Mouse (Mus musculus) adrenal gland (tissue): Measurements from ENCODE around the gene Pfn4.
"Not testable (repeated sequence)": the region's sequence is repeated elsewhere in the genome, so short reads cannot be mapped to it uniquely, and the experiment has no call there.

ENCODE experiments used
- intact Hi-C: fragments of 180-260 bp; cut with DNase I; formaldehyde crosslinking; loops from one replicate; pipeline ENCODE4 v1.15.1; 2025
- long read RNA-seq, 2 experiments: library from polyadenylated mRNA; unstranded; transcript quantifications; one replicate each; pipeline ENCODE4 v2.0.0; 2020; ENCODE audit warnings: borderline replicate concordance in 1 of 2; ENCODE audit not compliant: insufficient replicate concordance in 1 of 2

Pfn4 gene
- long read RNA-seq, experiment 1, partial matches to known transcripts = 0 of 1 reads
- long read RNA-seq, experiment 1, other reads (novel, unspliced or antisense) = 0 of 1 reads
- long read RNA-seq, experiment 2 = 0 reads

DNA sequence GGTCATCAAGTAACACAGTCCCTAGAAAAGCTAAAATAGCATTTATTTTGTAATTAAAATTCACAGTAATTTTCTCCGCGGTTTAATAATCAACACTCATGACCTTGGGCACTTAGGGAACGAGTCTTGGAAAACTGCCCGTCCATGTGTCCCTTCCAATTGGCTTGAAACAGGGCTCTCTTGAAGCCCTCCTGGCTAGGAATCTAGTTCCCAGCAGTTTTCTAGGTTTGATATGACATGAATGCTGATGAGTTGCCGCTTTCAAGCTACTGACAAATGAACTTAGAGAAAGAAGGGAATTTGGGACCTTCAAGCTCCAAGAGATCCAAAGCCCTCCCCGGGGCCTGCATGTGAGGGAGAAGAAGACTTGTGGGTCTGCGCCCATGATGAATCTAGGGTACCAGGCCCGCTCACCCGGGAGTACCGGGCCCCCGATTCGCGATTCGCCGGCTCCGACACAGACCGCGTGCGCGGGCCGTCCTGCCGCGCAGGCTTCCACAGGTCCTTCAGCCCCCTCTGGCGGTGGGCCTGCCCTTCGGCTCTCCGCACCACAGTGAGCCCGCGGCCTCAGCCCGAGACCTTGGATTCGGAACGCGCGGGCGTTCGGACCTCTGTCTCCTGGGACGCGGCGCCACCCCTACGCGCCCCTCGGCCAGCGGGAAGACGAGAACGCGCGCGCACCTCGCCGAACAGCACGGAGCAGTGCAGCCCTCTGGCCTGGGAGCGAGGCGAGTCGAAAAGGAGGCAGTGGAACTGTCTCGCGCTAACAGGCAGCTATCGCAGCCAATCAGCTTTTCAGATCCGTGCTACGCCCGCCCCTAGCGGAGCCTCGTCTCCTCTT lies at the start of gene Pfn4, which contains the start of gene Fam228b:
Gene Pfn4, plus strand, starts transcription at position 531 of the 841 bp plus-strand sequence.
Gene Fam228b, minus strand, starts transcription at position 776 of the 841 bp plus-strand sequence.
- intact Hi-C loops = loop anchor here (5.0 kb wide), 1 partner anchor 201 kb away; no protein-coding TSS in a partner anchor

DNA sequence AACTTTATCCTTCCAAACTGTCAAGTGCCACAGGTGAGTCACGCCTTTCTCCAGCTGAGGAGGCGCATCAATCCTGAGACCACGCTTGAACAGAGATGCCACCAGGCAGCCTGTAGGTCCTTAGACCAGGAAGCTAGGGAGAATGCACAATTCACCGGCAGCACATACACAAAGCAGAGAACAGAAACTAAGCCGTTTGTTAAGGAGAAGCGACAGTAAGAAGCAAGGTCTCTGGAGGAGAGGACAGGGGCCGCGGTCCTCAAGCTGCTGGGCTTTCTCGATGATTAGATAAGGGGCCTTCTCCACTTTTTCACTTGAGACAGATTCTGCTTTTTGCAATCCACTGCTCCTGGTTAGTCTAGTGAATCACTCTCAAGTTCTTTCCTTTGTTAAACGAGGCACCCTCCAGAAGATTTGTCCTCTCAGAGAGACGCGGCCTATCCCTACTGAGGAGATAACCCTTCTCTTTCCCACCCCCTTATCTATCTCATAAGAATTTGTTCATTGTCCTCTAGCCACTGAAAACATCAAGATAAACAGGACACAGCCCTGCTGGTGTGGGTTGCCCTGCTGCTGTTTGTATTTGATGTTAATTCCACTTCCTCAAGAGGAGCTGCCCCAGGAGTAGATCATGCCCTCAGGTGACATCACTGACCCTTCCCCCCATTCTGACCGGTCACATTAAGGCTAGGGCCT lies 49.6 kb upstream of the Pfn4 start:
- intact Hi-C loops = no loop called here

DNA sequence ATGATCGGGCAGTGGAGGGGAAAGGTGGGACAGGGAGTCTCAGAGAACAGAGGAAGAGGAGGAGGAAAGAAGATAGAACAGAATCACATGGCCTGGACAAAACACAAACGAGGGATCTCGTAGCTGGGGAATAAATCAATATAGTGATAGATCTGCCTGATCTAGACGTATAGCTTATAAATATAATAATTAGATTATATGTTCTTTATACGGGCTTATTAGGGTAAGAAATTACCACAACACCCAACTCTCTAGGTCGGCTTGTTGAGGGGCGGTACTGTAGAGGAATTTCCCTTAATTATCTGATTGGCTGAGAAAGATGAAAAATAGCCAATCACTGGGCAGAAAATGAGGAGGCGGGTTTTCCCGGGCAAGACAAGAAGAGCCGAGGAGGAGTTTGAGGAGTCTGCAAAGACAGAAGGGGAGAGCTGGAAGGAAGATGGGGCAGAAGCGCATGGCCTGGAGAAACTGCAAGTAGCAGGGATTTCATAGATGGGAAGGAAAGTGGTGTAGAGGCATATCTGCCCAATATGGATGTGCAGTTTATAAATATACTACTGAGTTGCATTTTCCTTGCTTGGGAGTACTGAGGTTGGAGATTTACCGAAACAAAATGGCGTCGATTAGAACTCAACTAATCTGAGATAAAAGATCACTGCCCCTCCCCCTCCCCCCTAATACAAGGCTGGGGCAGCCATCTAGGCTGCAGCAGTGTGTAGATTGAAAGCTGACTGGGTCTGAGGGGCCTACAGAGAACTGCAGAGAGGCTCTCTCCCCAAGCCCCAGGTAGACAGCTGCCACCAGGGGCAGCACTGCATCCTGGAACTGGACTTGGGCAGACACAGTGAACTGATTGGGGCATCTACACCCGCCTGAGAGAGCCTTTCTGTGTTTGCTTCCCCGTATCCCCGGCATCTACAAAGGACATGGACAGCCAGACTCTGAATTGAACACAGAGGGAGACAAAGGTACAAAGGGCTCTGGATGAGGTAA lies 48.8 kb upstream of the Pfn4 start:
- intact Hi-C loops = no loop called here

DNA sequence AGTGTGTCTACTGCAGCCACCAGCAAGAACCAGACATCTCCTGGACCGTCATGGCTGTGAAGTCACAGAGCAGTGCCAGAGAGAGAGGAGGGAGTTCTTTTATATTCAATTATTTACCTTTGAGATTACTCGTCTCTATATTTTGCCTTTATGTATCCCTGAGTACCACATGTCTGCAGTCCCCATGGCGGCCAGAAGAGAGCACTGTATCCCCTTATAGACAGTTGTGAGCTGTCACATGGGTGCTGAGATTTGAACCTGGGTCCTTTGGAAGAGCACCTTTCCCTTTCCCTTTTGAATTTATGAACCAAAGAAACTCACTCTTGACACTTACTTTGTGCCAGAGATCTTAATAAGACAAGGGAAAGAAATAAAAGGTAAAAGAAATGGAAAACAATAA lies 39.7 kb upstream of the Pfn4 start:
- intact Hi-C loops = no loop called here

DNA sequence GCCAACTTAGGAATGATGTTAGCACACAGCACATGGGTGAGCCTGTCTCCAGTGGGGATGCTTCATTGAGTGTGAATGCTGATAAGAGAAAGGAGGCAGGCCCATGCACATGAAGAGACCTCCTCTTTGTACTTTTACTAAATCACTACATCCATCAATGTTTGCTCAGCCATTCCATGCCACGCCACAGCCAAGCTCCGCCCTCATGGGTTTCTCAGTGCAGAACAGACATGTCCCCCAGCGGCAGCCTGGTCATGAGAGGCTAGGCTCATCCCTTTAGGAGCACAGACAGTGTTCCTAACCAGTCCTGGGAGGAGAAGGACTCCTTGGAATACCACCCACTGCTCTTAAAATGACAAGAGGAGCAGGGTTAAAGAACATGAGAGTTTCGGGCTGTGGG lies 37.2 kb upstream of the Pfn4 start:
- intact Hi-C loops = no loop called here

DNA sequence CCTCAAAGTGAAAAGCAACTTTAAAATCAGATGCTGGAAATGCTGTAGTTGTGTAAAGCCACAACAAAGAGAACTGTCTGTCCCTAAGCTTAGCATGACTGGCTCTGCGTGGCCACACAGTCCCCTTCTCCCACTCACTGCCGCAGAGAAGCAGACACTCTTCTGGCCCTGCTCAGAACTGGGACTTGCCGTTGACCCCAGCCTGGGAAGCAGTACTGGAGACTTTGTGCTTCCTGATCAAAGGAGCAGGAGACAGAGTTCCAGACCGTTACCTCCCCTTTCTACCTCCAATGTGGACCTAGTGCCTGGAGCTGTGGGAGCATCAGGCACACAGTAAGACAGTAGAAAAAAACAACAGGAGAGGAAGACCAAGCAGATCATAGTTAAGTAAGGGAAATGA lies 36.5 kb upstream of the Pfn4 start:
- intact Hi-C loops = no loop called here

DNA sequence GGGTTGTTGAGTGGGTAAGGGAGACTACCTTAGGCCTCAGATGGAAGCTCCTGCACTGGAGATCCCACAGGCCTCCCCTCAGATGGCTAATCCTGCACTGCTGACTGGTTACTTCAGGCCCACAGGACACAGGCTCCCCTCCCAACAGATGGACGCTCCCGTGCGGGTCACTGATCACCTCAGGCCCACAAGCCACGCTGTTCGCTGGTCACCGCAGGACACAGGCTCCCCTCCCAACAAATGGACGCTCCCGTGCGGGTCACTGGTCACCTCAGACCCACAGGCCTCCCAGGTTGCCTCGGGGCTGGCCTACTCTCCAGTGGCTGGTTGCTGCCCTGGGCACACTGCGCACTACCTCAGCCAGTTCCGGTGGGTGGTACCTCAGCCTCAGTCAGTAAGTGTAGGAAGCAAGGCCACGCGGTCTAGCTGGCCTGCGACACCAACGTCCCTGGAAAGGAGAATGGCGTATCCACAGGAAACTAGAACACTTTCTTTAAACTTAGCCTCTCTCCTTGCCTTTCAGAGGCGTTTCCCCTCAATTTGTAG lies 30.7 kb upstream of the Pfn4 start, which contains the start of gene Fam228a:
Gene Fam228a, minus strand, starts transcription at position 400 of the 546 bp plus-strand sequence.
- intact Hi-C loops = no loop called here

DNA sequence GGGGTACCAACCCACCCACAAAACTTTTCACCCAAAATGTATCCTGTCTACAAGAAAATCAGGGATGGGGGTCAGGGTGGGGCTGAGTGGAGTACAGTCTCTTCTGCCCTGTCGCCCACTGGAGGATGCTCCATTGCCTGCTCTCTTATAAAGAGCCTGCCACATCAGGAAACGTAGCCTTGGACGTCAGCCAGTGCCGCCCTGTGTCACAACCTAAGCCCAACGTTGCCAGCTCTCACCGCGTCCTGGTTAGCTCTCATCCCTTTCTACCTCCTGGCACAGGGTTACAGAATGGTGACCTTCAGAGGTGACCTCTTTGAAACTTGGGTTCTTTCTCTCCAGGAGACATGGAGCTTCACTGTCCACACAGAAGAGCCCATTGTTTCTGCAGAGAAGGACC lies 28.0 kb upstream of the Pfn4 start:
- intact Hi-C loops = no loop called here

DNA sequence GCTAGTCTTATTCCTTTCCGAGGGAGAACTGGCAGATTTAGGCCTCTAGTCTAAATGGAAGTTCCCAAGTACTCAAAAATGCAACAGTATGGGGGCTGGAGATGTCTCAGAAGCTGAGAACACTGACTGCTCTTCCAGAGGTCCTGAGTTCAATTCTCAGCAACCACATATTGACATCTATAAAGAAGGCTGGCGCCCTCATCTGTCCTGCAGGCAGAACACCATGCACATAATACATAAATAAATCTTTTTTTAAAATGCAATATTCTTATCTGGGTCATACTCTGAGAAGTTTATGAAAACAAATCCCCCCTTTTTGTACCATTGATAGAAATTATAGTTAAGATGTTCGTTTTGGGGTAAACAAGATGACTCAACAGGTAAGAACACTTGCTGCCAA lies 26.6 kb upstream of the Pfn4 start:
- intact Hi-C loops = no loop called here

DNA sequence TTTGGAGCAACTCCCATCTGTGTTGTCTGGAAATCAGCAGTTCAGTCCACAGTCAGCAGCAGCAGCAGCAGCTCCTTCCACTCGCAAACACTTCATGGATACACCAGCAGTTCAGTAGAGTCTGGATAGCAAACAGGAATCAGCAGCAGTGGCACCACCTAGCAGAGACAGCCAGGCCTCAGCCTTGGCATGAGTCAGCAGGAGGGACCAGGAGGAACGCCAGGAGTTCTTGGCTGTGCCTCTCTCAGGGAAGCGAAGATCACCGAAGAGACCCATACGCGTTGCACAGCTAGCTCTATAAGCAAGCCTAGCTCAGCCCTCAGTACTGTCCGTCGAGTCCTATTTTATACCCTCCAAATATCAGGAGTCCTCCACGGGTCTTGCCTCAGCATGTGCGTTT lies 24.3 kb upstream of the Pfn4 start:
- intact Hi-C loops = no loop called here

DNA sequence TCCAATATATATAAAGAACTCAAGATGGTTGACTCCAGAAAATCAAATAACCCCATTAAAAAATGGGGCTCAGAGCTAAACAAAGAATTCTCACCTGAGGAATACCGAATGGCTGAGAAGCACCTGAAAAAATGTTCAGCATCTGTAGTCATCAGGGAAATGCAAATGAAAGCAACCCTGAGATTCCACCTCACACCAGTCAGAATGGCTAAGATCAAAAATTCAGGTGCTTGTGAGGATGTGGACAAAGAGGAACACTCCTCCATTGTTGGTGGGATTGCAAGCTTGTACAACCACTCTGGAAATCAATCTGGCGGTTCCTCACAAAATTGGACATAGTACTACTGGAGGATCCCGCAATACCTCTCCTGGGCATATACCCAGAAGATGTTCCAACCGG lies 14.4 kb upstream of the Pfn4 start:
- intact Hi-C loops = not testable (repeated sequence)

DNA sequence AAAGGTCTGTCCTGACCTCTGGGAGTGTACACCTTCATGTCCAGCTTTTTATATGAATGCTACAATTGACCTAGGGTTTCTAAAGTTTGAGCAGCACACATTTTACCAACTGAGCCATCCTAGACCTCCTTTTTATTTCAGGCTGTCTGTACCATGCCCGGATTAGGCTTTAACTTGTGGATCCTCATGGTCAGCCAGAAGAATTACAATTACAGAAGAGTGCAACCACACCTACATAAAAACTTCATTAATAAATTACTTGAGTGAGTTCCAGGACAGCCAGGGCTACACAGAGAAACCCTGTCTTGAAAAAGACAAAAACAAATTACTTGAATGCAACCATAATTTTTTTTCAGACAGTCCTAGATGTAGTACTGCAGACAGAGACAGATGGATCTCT lies 11.8 kb upstream of the Pfn4 start:
- intact Hi-C loops = no loop called here

DNA sequence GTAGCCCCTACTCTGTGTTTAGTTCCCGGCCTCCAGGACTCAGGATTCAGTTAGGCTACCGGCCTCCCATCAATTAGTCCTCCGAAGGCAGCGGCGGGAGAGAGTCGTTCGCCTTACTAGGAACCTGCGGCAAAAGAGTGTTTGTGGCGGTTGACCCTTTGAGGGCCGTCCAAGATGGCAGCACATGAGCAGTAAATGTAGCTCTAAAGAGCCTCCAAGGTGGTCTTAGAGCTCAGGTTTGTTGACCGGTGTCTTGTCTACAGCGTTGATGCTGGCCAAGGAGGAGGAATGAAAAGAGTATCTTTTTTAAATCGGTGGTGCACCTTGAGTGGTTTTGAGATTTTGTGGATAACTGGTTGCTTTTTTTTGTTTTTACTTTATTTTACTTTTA lies 506 bp downstream of the Pfn4 start:
- intact Hi-C loops = loop anchor here (5.0 kb wide), 1 partner anchor 202 kb away; no protein-coding TSS in a partner anchor

DNA sequence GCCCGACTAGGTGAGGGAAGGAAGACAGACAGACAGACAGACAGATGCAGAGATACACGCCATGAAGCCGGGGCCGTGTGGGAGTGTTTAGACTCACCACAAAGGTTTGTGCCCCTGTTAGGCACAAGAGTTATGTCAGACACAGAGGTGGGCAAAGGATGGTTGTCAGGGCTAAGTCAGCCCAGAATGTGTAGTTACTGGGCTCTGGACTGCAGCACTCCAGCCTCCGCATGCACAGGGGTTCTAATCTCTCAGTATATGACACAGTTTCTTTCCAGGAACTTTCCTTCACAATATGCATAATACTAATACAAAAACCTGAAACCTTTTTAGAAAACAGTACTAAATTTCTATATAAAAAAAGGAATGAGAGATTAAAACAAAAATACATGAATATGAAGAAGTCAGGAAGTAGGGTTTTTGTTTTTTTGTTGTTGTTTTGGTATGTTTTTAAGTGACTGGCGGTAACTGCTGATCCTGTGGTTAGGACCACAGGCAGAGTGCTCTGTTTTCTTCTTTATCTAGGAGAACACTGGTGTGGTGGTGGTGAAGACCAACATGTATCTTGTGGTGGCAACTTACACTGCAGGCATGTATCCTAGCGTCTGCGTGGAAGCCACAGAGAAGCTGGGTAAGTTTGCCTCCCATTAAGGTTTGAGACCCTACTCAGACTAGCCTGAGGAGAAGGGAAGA lies 6.2 kb downstream of the Pfn4 start:
- intact Hi-C loops = no loop called here

DNA sequence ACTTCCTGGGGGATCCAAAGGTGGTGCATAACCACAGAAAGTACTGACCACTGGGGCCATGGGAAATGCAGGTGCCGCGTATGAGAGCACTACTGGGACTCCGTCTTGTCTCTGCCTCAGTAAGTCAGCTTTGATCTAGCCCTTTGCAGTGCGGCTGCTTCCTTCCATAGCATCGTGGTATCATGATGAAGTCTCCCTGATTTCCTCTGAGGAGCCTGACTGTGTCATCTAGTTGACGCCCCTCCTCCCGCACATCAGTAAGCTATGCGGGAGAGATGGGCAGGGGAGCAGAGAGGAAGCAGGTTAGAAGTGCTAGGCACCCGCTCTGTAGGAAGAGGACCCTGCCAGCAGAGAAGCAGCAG lies 6.7 kb downstream of the Pfn4 start:
- intact Hi-C loops = no loop called here

DNA sequence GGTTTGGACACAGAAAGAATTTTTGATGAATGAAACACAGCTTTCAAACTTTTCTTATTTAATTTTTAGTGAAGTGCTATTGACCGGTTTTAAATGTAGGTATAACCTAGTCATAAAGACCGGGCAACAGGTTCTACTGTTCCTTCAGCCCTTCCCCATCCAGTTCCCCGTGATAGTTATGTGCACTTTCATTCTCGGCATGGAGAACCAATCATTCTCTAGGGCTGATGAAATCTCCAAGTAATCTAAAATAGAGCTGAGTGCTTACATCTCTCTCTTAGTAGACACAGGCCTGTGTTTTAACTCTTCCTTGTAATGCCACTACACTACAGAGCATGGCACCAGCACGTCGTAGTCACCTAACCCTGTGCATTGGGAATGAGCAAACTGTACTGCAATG lies 8.9 kb downstream of the Pfn4 start:
- intact Hi-C loops = no loop called here

DNA sequence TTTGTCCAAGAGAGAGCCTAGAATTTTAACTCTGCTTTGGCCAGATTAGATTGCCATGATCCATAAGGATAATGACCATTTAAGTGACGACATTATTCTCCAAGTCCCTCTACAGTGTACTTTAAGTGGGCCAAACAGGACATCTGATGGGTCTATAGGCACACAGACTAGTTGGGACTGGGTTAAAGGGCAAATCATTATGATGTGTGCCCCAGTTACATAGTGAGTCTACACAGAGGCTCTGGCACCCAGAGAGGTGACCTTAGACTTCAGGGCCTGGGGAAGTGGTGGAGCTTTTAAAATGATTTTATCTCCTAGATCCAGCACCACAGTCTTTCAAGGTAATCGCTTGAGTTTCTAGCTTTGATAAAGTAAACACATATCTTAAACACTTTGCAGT lies 11.4 kb downstream of the Pfn4 start:
- intact Hi-C loops = no loop called here

DNA sequence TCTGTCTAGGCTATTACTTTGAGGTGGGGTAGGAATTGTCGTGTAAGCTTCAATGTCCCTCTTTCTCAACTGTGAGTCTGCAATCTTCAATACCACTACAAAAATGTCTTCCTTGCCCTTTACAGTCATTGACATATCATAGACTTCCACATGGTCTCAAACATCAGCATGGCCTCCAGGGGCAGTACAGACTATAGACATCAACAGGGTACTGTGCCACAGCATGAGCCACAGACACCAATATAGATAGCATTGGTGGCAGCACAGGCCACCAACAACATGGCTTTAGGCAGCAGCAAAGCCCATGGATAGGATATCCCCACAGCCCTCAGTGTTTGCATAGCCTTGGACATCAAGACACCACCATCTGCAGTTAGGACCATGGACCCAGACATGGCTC lies 12.4 kb downstream of the Pfn4 start:
- intact Hi-C loops = no loop called here

DNA sequence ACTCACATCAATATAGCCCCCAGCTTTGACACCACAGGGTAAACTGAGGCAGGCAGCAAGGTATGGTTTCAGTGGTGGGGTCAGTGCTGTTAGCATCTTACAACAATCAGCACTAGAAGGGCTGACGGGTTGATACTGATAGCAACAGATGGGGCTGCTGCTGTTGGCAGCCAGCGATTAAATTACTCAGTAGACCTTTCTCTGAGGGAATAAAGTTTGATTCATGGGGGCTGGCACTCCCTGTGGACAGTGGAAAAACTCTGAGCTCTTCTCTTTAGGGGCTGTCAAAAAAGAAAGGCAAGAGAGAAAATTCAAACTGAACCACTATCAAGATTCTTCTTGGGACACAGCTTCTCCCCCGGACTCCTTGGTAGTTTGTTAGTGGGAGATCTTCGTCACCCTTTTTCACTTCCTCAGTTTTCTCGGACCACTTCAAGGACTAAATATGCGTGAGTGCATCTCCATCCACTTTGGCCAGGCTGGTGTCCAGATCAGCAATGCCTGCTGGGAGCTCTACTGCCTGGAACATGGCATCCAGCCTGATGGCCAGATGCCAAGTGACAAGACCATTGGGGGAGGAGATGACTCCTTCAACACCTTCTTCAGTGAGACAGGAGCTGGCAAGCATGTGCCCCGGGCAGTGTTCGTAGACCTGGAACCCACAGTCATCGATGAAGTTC lies 13.0 kb downstream of the Pfn4 start:
- intact Hi-C loops = not testable (repeated sequence)

DNA sequence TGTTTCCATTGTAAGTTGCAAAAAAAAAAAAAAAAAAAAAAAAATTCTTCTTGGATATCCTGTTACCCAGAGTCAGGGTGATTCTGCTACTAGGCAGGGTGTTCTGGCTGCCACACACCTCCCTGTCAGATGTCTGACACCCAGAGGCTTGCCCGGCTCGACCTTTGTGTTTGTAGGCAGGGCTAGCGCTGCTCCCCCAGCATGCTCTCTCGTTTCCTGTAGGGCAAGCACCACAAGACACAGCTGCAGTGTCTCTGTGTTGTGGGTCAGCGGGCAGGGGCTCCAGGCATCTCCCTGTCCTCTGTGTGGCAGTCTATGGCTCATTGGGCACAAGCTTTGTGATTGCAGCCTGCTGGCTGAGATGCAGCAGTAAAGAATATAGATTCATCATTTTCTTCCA lies 14.8 kb downstream of the Pfn4 start:
- intact Hi-C loops = no loop called here
